Mouse (Mus musculus): ENCODE results near the gene Spn. TPM values are rescaled to one million over a fixed set of nuclear protein-coding genes. Genes with fewer than 3 reads are reported as not detected.
A peak's percentile ranks its signal among the peaks of the same experiment; 100 is the strongest.

Spn gene
- polyA plus RNA-seq, 1 experiment from 2014 or later: 0.32 TPM

DNA sequence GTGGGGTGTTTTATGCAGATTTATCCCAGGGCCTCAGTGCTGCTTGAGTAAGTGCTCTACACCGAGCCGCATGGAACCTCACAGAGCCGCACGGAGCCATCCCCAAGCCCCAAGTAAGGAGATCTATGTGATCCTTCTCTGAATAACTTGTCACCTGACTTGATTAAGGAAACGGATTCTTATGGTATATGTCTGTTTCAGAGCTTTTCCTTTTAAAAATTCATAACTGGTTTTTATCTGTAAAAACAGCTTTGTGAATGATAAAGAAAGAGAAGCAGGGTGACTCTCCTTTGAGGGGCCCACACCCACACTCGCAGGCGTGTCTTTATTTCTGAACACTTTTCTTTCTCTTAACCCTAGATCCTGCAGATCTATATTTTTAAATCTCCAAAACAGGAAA is 1.5 kb upstream of the Spn start:
- H3K36me3 ChIP-seq: no peaks in the 10 kb centered on the region
- no peak overlapping the region for H3K27ac ChIP-seq
- no peak overlapping the region for H3K9ac ChIP-seq
- no peak overlapping the region for H3K4me3 ChIP-seq (replicated peaks)
- no peaks in the 10 kb centered on the region for H3K27me3 ChIP-seq
- WGBS: 90% methylated on average over 7 of the region's 7 CpGs
- ATAC-seq (replicated peaks; ENCODE audit: low FRiP score): no peak
- H3K4me1 ChIP-seq: peaks cover 6% of the 10 kb centered on the region
- H3K4me2 ChIP-seq: no peak overlapping the region
- no peaks in the 10 kb centered on the region for H3K9me3 ChIP-seq (replicated peaks)

- ATAC-seq (replicated peaks; ENCODE audit: low FRiP score): no peak
- Histone ChIP-seq H3K4me1 (peaks cover 6% of the 10 kb centered on the region), H3K27ac (no peak overlapping the region), H3K9ac (no peak overlapping the region), H3K4me2 (no peak overlapping the region), H3K27me3 (no peaks in the 10 kb centered on the region), H3K4me3 (replicated peaks) (no peak overlapping the region), H3K36me3 (no peaks in the 10 kb centered on the region), H3K9me3 (replicated peaks) (no peaks in the 10 kb centered on the region)
- WGBS: 87% methylated on average over 22 of the region's 22 CpGs
These were observed 1.2 kb downstream of the Spn start for GRCm38 (mm10) chr7:127136181-127137071.

DNA sequence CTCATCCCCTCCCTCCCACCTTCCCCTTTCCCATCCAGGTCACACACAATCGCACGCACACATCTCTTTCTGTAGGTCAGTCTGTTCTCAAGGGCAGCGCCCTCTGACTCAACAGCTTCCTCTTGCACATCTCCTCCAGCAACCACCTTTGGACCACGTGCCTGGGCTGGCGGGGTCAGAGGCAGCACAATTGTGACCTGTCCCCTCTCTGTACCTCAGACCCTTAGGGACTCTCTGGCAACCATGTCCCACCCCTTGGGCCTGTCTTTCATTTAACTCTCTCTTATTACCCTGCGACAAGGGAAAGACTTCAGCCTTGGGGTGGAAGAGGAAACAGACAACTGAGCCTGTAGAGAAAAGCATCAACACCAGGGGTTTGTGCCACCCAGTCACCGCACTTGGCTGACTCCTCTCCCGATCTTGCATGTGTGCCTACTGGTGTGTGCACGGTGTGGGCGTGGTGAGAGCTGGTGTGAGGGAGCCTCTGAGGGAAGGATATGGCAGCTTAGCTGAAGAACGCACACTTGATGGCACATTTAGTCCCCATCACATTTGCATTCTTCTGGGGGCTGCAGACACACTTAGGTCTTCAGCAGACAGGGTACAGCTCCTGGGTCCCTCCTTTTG is 2.7 kb downstream of the Spn start:
- 71% methylated on average over 11 of the region's 11 CpGs for WGBS

GRCm38 (mm10) chr7:127133125-127133524 is 4.5 kb downstream of the Spn start:
- ATAC-seq (replicated peaks; ENCODE audit: low FRiP score): no peak
- WGBS: 69% methylated on average over 5 of the region's 5 CpGs
- Histone ChIP-seq H3K36me3 (no peaks in the 10 kb centered on the region), H3K9ac (no peak overlapping the region), H3K4me1 (peaks cover 6% of the 10 kb centered on the region), H3K27ac (no peak overlapping the region), H3K4me2 (no peak overlapping the region), H3K27me3 (no peaks in the 10 kb centered on the region), H3K9me3 (replicated peaks) (no peaks in the 10 kb centered on the region), H3K4me3 (replicated peaks) (no peak overlapping the region)

More for the DNA sequence above, 2.7 kb downstream of the Spn start:
- Histone ChIP-seq H3K27me3 (no peaks in the 10 kb centered on the region), H3K4me1 (peaks cover 6% of the 10 kb centered on the region), H3K4me2 (no peak overlapping the region), H3K9ac (no peak overlapping the region), H3K9me3 (replicated peaks) (no peaks in the 10 kb centered on the region), H3K27ac (no peak overlapping the region), H3K36me3 (no peaks in the 10 kb centered on the region), H3K4me3 (replicated peaks) (no peak overlapping the region)
- ATAC-seq (replicated peaks; ENCODE audit: low FRiP score): no peak

DNA sequence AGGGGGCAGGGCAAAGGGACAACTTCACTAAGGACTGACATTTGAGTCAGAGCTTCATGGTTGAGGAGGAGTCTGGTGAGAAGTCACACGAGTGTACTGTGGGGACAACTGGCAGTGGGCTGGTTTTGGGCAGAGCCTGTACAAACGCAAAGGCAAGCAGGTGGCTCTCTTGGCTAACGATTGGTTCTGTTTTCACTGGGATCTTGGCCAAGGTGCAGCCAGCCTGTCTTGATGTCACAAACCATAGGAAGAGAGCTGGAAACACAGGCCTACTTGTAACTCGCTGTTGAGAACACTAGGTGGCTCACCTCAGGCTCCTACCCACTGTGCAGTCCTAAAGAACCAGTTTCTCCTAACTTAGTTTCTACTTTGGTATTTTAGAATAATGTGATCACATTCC is 8.0 kb downstream of the Spn start:
- Histone ChIP-seq H3K9me3 (replicated peaks) (0 out of 2 replicates have a peak, but pooled peaks cover 2% of the 10 kb centered on the region), H3K4me1 (no peaks in the 10 kb centered on the region), H3K27ac (no peak overlapping the region), H3K27me3 (no peaks in the 10 kb centered on the region), H3K4me3 (replicated peaks) (no peak overlapping the region), H3K9ac (no peak overlapping the region), H3K36me3 (no peaks in the 10 kb centered on the region), H3K4me2 (no peak overlapping the region)
- 13% methylated on average over 4 of the region's 4 CpGs for WGBS
- ATAC-seq (replicated peaks; ENCODE audit: low FRiP score): no peak

GRCm38 (mm10) chr7:127121911-127122270 is 15.7 kb downstream of the Spn start, which contains the start of gene Qprt:
Gene Qprt (minus strand): TSS chr7:127122226.
- H3K9ac ChIP-seq: peak within 1 kb of the TSS; percentile 26; the same call in 1 of the 2 replicates
- H3K27me3 ChIP-seq: peaks cover 34% of the 10 kb centered on the region
- 0 out of 2 replicates have a peak, but pooled peaks cover 6% of the 10 kb centered on the region for H3K9me3 ChIP-seq (replicated peaks)
- peak within 1 kb of the TSS; percentile 43 for H3K4me2 ChIP-seq
- peaks cover 29% of the 10 kb centered on the region for H3K4me1 ChIP-seq
- no peak; the same call in 1 of the 2 replicates for ATAC-seq (replicated peaks; ENCODE audit: low FRiP score)
- H3K27ac ChIP-seq: peak within 1 kb of the TSS; percentile 82
- WGBS: 14% methylated on average over 7 of the region's 7 CpGs
- peak within 1 kb of the TSS; percentile 28 for H3K4me3 ChIP-seq (replicated peaks)
- no peaks in the 10 kb centered on the region for H3K36me3 ChIP-seq

DNA sequence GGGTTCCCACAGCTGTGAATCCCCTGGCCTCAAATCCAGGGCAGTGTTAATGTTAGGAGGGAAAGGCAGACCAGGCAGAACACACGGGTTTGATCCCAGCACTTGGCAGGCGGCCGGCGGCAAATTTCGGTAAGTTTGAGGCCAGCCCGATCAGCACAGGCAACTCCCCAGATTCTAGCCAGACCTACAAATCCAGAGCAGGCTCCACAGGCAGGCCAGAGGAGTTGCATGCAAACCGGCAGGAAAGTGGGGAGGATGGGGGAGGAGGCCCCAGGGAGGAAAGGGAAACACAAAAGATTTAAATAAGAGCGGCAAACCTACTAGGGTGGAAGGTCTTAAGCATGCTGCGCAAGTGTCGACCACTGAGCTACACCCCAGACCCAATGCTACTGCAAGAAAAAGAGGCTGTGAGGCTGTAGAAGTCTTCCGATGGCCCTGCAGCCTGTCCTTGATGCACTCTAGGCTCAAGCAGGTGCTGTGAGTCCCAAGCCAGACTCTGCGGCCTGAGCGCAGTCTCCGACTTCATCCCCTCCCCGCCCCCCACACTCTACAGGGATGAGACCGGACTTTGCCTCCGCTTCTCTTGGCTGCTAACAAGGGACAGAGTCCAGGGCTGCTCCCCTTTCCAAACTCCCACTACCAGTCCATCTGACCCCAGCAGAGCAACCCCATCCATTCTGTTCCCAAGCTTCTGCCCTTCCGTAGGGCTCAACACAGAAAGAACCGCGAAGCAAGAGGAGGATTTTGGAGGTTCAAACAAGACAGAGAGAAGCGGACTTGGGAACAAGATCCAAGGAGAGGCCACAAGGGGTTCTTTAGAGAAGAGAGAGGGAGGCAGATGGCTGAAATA is 16.3 kb downstream of the Spn start:
- Histone ChIP-seq H3K9me3 (replicated peaks) (0 out of 2 replicates have a peak, but pooled peaks cover 6% of the 10 kb centered on the region), H3K27me3 (peaks cover 34% of the 10 kb centered on the region), H3K4me1 (peaks cover 36% of the 10 kb centered on the region), H3K4me3 (replicated peaks) (peak overlapping the region; percentile 28), H3K27ac (peak overlapping the region; percentile 82), H3K9ac (peak overlapping the region; percentile 26; the same call in 1 of the 2 replicates), H3K36me3 (no peaks in the 10 kb centered on the region), H3K4me2 (peak overlapping the region; percentile 43)
- peak; percentile 77 for ATAC-seq (replicated peaks; ENCODE audit: low FRiP score)
- 17% methylated on average over 21 of the region's 21 CpGs for WGBS

GRCm38 (mm10) chr7:127118671-127119445 is 18.8 kb downstream of the Spn start:
- no peak overlapping the region for H3K9ac ChIP-seq
- H3K4me2 ChIP-seq: no peak overlapping the region
- no peak for ATAC-seq (replicated peaks; ENCODE audit: low FRiP score)
- H3K27me3 ChIP-seq: peaks cover 34% of the 10 kb centered on the region
- H3K9me3 ChIP-seq (replicated peaks): no peaks in the 10 kb centered on the region
- H3K27ac ChIP-seq: no peak overlapping the region
- no peaks in the 10 kb centered on the region for H3K36me3 ChIP-seq
- H3K4me1 ChIP-seq: peaks cover 42% of the 10 kb centered on the region
- 54% methylated on average over 14 of the region's 14 CpGs for WGBS
- no peak overlapping the region for H3K4me3 ChIP-seq (replicated peaks)

- peaks cover 30% of the 10 kb centered on the region for H3K27me3 ChIP-seq
- H3K36me3 ChIP-seq: no peaks in the 10 kb centered on the region
- H3K4me1 ChIP-seq: peaks cover 51% of the 10 kb centered on the region
- H3K27ac ChIP-seq: no peak overlapping the region
- no peak for ATAC-seq (replicated peaks; ENCODE audit: low FRiP score)
- H3K4me3 ChIP-seq (replicated peaks): no peak overlapping the region
- H3K9me3 ChIP-seq (replicated peaks): no peaks in the 10 kb centered on the region
- no peak overlapping the region for H3K9ac ChIP-seq
- no peak overlapping the region for H3K4me2 ChIP-seq
- WGBS: 32% methylated on average over 5 of the region's 5 CpGs
These were observed 19.7 kb downstream of the Spn start for GRCm38 (mm10) chr7:127117948-127118347.

DNA sequence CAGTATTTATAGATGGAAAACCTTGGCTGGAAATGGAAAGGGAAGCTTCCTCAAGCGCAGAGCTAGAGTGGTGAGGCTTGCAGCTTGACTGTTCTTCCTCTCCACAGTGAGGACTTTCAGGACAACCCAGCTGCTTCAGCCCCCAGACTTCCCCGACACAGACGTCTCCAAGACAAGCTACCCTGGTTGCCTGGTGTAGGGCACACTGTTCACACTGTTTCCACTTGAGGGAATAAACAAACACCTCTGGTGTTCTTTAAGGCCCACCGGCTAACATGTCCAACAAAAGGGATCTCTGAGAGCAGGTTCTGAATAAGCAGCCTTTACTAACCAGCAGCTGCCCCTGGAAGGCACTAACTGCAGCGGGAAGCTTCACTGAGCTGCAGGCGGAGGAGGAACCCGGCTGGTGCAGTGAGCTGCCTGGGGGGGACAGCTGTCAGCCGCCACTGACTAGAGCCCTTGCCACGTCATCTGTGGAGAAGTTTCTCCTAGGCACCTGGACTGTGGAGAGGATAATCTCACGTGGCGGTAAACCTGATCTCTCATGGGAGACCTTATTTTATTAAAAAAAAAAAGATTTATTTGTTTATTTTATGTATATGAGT is 21.2 kb downstream of the Spn start:
- no peaks in the 10 kb centered on the region for H3K36me3 ChIP-seq
- peak overlapping the region; percentile 50; the same call in 1 of the 2 replicates for H3K27ac ChIP-seq
- peaks cover 52% of the 10 kb centered on the region for H3K4me1 ChIP-seq
- no peak for ATAC-seq (replicated peaks; ENCODE audit: low FRiP score)
- 50% methylated on average over 11 of the region's 11 CpGs for WGBS
- H3K27me3 ChIP-seq: peaks cover 18% of the 10 kb centered on the region
- H3K9ac ChIP-seq: no peak overlapping the region
- no peak overlapping the region for H3K4me2 ChIP-seq
- no peaks in the 10 kb centered on the region for H3K9me3 ChIP-seq (replicated peaks)
- H3K4me3 ChIP-seq (replicated peaks): no peak overlapping the region

DNA sequence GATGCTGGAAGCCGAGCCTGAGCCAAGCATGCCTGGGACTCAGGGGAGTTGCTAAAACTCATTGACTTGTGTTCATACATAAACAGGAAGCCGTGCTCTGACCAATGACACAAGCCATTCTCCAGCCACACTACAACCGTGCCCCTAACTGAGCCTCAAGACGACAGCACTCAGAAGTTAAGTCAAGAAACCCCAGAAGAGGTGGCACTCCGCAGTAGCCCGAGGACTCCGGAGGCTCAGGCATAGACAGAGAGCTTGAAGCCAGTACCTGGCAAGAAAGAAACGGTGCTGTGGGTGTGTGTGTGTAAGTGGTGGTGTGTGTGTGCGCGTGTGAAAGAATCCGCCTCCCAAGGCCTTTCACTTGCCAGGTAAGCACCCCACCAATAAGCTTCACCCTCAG is 22.7 kb downstream of the Spn start:
- peaks cover 3% of the 10 kb centered on the region; the same call in 1 of the 2 replicates for H3K27me3 ChIP-seq
- 75% methylated on average over 11 of the region's 11 CpGs for WGBS
- H3K27ac ChIP-seq: no peak overlapping the region
- H3K4me2 ChIP-seq: no peak overlapping the region
- ATAC-seq (replicated peaks; ENCODE audit: low FRiP score): no peak
- no peaks in the 10 kb centered on the region for H3K36me3 ChIP-seq
- peaks cover 48% of the 10 kb centered on the region for H3K4me1 ChIP-seq
- no peak overlapping the region for H3K9ac ChIP-seq
- no peak overlapping the region for H3K4me3 ChIP-seq (replicated peaks)
- no peaks in the 10 kb centered on the region for H3K9me3 ChIP-seq (replicated peaks)
